Mouse (Mus musculus) midbrain, embryonic 16.5 days (tissue): ENCODE results near the gene Spa17. TPM values are rescaled to one million over a fixed set of nuclear protein-coding genes. Genes with fewer than 3 reads are reported as not detected.
A peak's percentile ranks its signal among the peaks of the same experiment; 100 is the strongest.

Source experiments
- ATAC-seq: fragments of 200-750 bp; cut with Nextera tagmentation; 2 replicates; pipeline ENCODE4 v1.8.0; 2017; ENCODE audit warnings: moderate TSS enrichment
- H3K27ac ChIP-seq: fragments of 300-500 bp; sonication (generic); 2 replicates; pipeline ENCODE4 v1.5.1; 2014; ENCODE audit warnings: mild to moderate bottlenecking, low read length, mixed read lengths
- H3K27me3 ChIP-seq: fragments of 300-500 bp; sonication (generic); 2 replicates; pipeline ENCODE4 v1.6.1; 2014; ENCODE audit warnings: low read depth, low read length, mixed read lengths; ENCODE audit not compliant: control insufficient read depth, insufficient read depth
- H3K36me3 ChIP-seq: fragments of 300-500 bp; sonication (generic); 2 replicates; pipeline ENCODE4 v1.6.1; 2014; ENCODE audit warnings: mild to moderate bottlenecking, low read length, moderate library complexity, mixed read lengths; ENCODE audit not compliant: control insufficient read depth, insufficient read depth
- H3K4me1 ChIP-seq: fragments of 300-500 bp; sonication (generic); 2 replicates; pipeline ENCODE4 v1.6.1; 2014; ENCODE audit warnings: mild to moderate bottlenecking, low read length, mixed read lengths; ENCODE audit not compliant: control insufficient read depth, insufficient read depth
- H3K4me2 ChIP-seq: fragments of 300-500 bp; sonication (generic); 2 replicates; pipeline ENCODE4 v1.6.1; 2014; ENCODE audit warnings: mild to moderate bottlenecking, low read length, mixed read lengths
- H3K4me3 ChIP-seq: fragments of 300-500 bp; sonication (generic); 2 replicates; pipeline ENCODE4 v1.5.1; 2014; ENCODE audit warnings: low read depth, mild to moderate bottlenecking, low read length, moderate library complexity, mixed read lengths
- H3K9ac ChIP-seq: fragments of 300-500 bp; sonication (generic); 2 replicates; pipeline ENCODE4 v1.6.1; 2014; ENCODE audit warnings: low read depth, low read length, mixed read lengths
- H3K9me3 ChIP-seq: fragments of 300-500 bp; sonication (generic); replicated peaks from 2 replicates; pipeline ENCODE4 v1.6.1; 2014; ENCODE audit warnings: mild to moderate bottlenecking, low read length, mixed read lengths; ENCODE audit not compliant: control insufficient read depth, poor library complexity, severe bottlenecking
- WGBS: fragments of 180-500 bp; shearing (Covaris S2); extraction: QIAGEN DNeasy Blood & Tissue Kit; methylation state at CpG from one replicate; pipeline ENCODE4 v1.1.7; 2014; 5-methylcytosine and 5-hydroxymethylcytosine counted together
- polyA plus RNA-seq: library from polyadenylated mRNA; unstranded; fragments of >200 nt; fragmentation: Nextera tagmentation; extraction: Ambion mirVana; gene quantifications from 2 replicates; pipeline ENCODE4 v1.2.1, GENCODE M21; 2015

Gene Spa17
- polyA plus RNA-seq, 1 experiment from 2014 or later: 9.0 TPM

DNA sequence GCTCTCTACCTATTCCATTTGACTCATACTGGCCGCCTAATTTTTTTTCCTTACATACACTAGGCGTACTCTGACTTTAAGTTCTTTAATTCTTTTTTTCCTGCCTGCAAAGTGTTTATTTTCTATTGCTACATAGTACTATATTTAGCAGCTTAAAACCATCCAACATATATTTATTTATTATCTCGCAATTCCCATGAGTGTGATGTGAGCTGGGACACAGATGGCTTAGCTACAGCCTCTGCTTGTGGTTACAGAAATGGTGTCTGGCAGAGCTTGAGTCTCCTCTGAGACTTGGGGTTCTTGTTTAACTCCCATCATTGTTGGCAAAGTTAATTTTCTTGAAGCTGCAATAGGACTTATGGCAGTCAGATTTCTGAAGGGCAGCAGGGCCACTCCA is 25.2 kb upstream of the Spa17 start:
- no peak overlapping the region for H3K9ac ChIP-seq
- H3K4me2 ChIP-seq: no peak overlapping the region
- no peaks in the 10 kb centered on the region for H3K36me3 ChIP-seq
- WGBS: 91% methylated on average over 3 of the region's 3 CpGs
- no peaks in the 10 kb centered on the region for H3K9me3 ChIP-seq
- no peak for ATAC-seq
- no peaks in the 10 kb centered on the region for H3K27me3 ChIP-seq
- H3K4me1 ChIP-seq: no peaks in the 10 kb centered on the region
- no peak overlapping the region for H3K4me3 ChIP-seq
- no peak overlapping the region for H3K27ac ChIP-seq

DNA sequence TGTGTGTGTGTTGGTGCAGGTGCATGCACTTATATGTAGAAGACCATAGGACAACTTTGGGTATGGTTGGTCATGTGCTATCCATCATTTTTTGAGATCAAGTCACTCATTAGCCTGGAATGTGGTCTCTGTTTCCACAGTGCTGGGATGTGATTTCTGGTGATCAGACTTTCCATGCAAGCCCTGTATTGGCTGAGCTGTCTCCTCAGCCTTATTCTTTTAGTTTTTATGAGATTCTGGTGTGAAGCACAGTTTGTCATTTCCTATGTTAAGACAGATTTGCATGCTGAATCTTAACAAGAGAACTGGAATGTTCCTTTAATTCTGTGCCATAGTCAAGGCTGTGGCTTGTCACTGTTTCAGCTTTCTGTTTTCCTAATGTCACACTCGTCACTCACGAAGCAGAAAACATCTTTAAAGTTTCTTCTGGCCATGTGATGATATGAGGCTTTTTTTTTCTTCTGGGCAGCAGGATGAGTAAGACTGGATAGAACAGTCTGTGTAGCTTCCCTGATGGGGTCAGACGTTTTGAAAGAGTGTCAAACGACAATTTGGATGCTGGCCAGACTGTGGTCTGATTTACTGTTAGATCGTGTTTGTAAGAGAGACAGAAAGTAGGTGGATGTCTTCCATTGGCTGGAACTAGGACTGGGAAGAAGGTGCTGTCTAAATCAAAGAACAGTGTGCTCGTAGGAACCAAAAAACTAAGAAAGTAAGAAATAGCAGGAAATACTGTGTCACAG is 23.4 kb upstream of the Spa17 start:
- Histone ChIP-seq H3K4me3 (no peak overlapping the region), H3K9me3 (no peaks in the 10 kb centered on the region), H3K4me1 (no peaks in the 10 kb centered on the region), H3K27ac (no peak overlapping the region), H3K27me3 (no peaks in the 10 kb centered on the region), H3K4me2 (no peak overlapping the region), H3K9ac (no peak overlapping the region), H3K36me3 (no peaks in the 10 kb centered on the region)
- WGBS: 60% methylated on average over 6 of the region's 6 CpGs
- ATAC-seq: no peak

DNA sequence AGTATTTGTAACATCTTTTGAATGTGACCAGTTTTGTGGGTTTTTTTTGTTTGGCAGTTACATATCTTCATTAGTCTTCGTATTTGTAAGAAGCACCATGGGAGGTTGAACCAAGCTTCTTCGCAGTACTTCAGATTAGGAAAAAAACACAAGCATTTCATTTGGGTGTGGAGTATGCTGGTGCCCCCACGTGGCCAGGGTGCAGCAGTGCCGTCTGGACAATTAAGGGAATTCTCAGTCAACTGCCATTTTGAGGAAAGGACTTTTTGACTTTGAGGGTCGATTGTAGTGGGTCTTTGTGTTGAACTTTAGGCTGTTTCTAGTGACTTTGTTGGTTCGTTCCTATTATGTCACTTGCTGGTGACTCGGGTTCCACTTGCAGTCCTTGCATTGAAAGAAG is 22.8 kb upstream of the Spa17 start:
- ATAC-seq: no peak
- Histone ChIP-seq H3K27me3 (no peaks in the 10 kb centered on the region), H3K9ac (no peak overlapping the region), H3K4me2 (no peak overlapping the region), H3K9me3 (no peaks in the 10 kb centered on the region), H3K4me1 (no peaks in the 10 kb centered on the region), H3K36me3 (no peaks in the 10 kb centered on the region), H3K4me3 (no peak overlapping the region), H3K27ac (no peak overlapping the region)
- 12% methylated on average over 7 of the region's 7 CpGs for WGBS

DNA sequence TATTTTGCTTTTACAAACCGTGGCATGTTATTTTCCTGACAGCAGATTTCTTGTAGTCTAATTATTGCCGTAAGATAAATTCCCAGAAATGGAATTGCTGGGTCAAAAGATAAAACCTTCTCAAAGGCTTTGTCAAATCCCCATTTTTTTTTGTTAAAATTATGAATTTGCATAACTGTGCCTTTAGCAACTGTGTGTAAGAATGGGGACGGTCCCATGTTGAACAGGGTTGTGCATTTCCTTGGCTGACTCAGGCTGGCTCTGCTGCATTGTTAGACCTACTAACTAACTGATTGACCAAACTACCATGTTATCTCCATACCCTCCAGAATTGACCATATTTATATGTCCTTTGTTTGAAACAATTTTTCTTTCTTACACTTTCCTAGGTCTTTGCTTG is 20.7 kb upstream of the Spa17 start:
- Histone ChIP-seq H3K27me3 (no peaks in the 10 kb centered on the region), H3K4me3 (no peak overlapping the region), H3K9ac (no peak overlapping the region), H3K4me1 (no peaks in the 10 kb centered on the region), H3K27ac (no peak overlapping the region), H3K36me3 (no peaks in the 10 kb centered on the region), H3K9me3 (no peaks in the 10 kb centered on the region), H3K4me2 (no peak overlapping the region)
- 82% methylated on average over 3 of the region's 3 CpGs for WGBS
- no peak for ATAC-seq

DNA sequence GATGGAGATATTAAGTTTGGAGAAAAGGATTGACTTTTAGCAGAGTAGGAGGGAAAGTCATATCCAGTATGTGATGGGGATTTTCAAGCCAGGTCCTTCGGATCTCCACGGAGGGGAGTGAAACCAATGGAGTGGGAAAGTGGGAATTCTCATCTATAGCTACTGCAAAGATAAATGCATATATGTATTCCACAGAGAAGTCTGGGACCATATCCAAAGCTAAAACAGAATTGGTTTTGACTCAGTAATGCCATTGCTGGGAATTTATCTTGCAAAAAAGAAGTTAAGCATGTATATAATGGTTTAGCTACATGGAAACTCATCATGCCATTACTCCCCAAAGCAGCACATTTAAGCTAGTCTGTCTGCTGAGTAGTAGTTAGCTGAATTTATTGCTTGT is 18.8 kb upstream of the Spa17 start:
- Histone ChIP-seq H3K36me3 (no peaks in the 10 kb centered on the region), H3K4me1 (no peaks in the 10 kb centered on the region), H3K9ac (no peak overlapping the region), H3K4me2 (no peak overlapping the region), H3K27ac (no peak overlapping the region), H3K9me3 (no peaks in the 10 kb centered on the region), H3K27me3 (no peaks in the 10 kb centered on the region), H3K4me3 (no peak overlapping the region)
- WGBS: 93% methylated on average over 2 of the region's 2 CpGs
- no peak for ATAC-seq

DNA sequence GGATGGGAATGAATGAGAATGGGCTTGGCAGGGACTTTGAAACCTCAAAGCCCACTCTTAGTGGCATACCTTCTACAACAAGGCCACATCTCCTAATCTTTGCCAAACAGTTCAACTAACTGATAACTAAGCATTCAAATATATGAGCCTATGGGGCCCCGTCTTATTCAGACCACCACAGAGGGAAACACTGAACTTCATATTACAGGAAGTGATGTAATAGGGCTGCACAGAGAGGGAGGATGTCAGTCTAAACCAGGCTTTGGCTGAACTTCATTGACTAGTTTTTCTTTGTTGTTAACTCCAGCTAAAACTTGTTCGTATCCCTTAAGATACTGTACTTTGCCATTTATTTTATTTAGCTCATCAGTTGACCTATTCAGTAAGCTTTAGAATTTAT is 16.4 kb upstream of the Spa17 start:
- WGBS: 96% methylated on average over 2 of the region's 2 CpGs
- Histone ChIP-seq H3K4me2 (no peak overlapping the region), H3K9me3 (no peaks in the 10 kb centered on the region), H3K36me3 (no peaks in the 10 kb centered on the region), H3K27ac (no peak overlapping the region), H3K9ac (no peak overlapping the region), H3K4me1 (peaks cover 18% of the 10 kb centered on the region), H3K4me3 (no peak overlapping the region), H3K27me3 (no peaks in the 10 kb centered on the region)
- ATAC-seq: no peak

DNA sequence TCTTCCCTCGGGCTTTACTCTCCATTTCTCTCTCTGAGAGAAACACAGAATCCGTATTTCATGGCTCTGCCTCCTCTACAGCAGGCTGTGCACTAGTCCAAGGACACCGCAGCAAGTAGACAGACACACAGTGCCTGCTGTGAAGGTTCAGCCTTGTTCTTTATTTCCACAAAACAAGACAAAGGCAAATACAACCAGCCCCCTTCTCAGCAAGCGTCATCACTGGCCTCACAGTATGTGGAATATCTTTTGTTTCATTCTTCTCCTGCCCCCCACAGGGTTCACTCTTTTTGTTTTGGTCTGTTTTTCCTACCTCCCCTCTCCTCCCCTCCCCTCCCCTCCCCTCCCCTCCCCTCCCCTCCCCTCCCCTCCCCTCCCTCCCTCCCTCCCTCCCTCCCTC is 15.1 kb upstream of the Spa17 start:
- no peak overlapping the region for H3K4me2 ChIP-seq
- H3K4me3 ChIP-seq: no peak overlapping the region
- no peak for ATAC-seq
- 39% methylated on average over 4 of the region's 4 CpGs for whole genome bisulfite sequencing
- no peaks in the 10 kb centered on the region for H3K36me3 ChIP-seq
- no peak overlapping the region for H3K9ac ChIP-seq
- no peak overlapping the region for H3K27ac ChIP-seq
- no peaks in the 10 kb centered on the region for H3K9me3 ChIP-seq
- H3K4me1 ChIP-seq: peaks cover 21% of the 10 kb centered on the region
- H3K27me3 ChIP-seq: no peaks in the 10 kb centered on the region

DNA sequence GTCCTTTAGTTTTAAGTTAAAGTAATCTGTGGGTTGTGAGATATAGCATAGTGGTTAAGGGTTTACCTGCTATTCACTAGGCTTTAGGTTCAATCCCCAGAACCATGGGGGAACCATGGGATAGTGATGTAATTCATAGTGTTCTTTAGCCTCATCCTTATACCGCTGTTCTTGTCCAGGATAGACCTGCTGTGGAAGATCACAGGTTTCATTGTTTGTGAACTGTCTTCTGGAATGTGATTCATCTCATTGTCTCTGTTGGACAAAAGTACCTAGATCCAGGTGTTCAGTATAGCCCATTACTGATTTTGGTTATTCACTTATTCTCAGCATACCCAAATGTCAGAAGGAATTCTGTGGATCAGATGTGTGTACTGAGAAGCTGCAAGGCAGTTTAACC is 13.7 kb upstream of the Spa17 start:
- H3K4me3 ChIP-seq: no peak overlapping the region
- peaks cover 21% of the 10 kb centered on the region for H3K4me1 ChIP-seq
- no peaks in the 10 kb centered on the region for H3K27me3 ChIP-seq
- no peak overlapping the region for H3K27ac ChIP-seq
- no peak overlapping the region for H3K9ac ChIP-seq
- H3K4me2 ChIP-seq: no peak overlapping the region
- no peak for ATAC-seq
- H3K9me3 ChIP-seq: no peaks in the 10 kb centered on the region
- H3K36me3 ChIP-seq: no peaks in the 10 kb centered on the region
- 89% methylated on average over 1 of the region's 1 CpGs for WGBS

DNA sequence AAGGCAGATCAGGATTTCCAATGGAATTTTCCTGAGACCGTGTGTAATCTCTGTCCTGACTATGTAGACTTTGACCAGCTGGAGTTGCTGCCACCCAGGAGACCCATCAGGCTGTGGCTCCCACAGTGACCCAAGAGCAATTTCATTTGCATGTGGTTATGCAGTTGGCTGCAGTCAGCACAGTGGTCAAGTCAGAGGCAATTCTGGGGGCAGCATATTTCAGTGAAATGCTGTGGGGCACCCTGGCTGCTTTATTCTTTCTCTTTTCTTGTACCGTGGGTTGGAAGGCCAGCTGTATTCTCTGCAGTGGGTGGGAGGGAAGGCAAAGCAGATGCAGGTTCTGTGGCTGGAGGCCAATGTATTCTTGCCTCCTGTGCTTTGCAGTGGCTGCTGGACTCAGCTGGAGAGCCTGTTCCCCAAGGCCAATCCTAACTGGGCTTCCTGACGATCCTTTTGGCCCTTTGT is 12.6 kb upstream of the Spa17 start:
- H3K27ac ChIP-seq: peak overlapping the region; percentile 93
- no peak overlapping the region; the same call in 1 of the 2 replicates for H3K4me3 ChIP-seq
- H3K36me3 ChIP-seq: no peaks in the 10 kb centered on the region
- no peaks in the 10 kb centered on the region for H3K9me3 ChIP-seq
- peak; percentile 62 for ATAC-seq
- H3K4me2 ChIP-seq: peak overlapping the region; percentile 46
- no peaks in the 10 kb centered on the region for H3K27me3 ChIP-seq
- H3K9ac ChIP-seq: peak overlapping the region; percentile 35; the same call in 1 of the 2 replicates
- H3K4me1 ChIP-seq: peaks cover 21% of the 10 kb centered on the region
- WGBS: 7% methylated on average over 3 of the region's 3 CpGs
